Comparison of ENCODE assay signal across 8 mouse cellular contexts in the genomic region with DNA sequence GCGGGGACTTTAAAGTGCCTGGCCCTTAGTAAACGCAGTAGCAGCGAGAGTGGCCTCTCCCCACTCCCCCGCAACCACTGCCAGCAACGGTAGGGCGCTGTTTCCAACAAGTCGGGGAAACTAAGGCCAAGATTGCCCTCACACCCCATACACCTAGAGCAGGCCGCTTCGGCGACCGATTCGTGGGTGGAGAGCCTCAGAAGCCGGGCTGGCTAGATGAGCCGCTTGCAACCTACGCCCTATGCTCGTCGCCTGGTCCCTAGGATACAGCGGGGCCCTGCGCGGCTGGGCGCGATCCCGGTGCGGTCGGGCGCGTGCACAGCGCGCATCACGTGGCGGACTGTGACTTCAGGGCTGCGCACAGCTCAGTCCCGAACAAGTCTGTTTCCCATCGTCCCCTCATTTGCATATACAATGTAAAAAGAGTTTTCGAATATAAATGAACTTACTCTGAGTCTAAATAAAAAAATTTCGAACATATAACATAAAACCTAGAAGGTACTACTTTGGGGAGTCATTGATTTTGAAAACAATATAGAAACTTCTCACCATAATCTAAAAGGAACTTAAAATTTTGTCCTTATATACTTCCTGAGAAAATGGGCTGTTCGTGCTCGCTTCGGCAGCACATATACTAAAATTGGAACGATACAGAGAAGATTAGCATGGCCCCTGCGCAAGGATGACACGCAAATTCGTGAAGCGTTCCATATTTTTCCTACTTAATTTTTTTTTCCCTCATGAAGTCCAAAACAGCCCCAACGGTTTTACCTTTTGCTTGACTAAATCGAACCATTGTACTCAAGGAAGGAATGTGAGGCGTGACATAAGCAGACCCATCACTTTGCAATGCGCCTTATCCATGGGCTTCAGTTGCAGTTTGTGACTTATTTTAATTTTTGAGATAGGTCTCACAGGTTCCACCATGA. TPM values are rescaled to one million over a fixed set of nuclear protein-coding genes. Genes with fewer than 3 reads are reported as not detected.
DNase-seq lines count a peak whose midpoint lies in the region; ATAC-seq and TF ChIP-seq lines count a peak whose summit lies in the region.

No protein-coding gene starts in this region.

- no peaks in the 10 kb centered on the region for H3K9me3 ChIP-seq in forebrain, embryonic 12.5 days
- H3K9me3 ChIP-seq in heart, postnatal 0 days (replicated peaks; ENCODE audit: control insufficient read depth, low read length): no peaks in the 10 kb centered on the region
- H3K9me3 ChIP-seq in liver, embryonic 15.5 days (replicated peaks): no peaks in the 10 kb centered on the region
- H3K9me3 ChIP-seq in neural tube, embryonic 11.5 days (ENCODE audit: control insufficient read depth, low read length): no peaks in the 10 kb centered on the region
- H3K9me3 ChIP-seq in stomach, embryonic 16.5 days (replicated peaks; ENCODE audit: control insufficient read depth, low read length): no peaks in the 10 kb centered on the region

- peak overlapping the region; percentile 82 for H3K4me3 ChIP-seq in brown adipose tissue, adult 24 weeks (ENCODE audit: insufficient read depth, low read depth, low read length)
- peak overlapping the region; percentile 62 for H3K4me3 ChIP-seq in forebrain, embryonic 12.5 days (replicated peaks)
- H3K4me3 ChIP-seq in heart, postnatal 0 days (ENCODE audit: low read depth, low read length): peak overlapping the region; percentile 80
- H3K4me3 ChIP-seq in liver, embryonic 15.5 days (replicated peaks): peak overlapping the region; percentile 62
- H3K4me3 ChIP-seq in neural tube, embryonic 11.5 days (ENCODE audit: low read depth, low read length): peak overlapping the region; percentile 64
- H3K4me3 ChIP-seq in stomach, embryonic 16.5 days (replicated peaks; ENCODE audit: low read length): peak overlapping the region; percentile 69

- peaks cover 64% of the 10 kb centered on the region for H3K27me3 ChIP-seq in forebrain, embryonic 12.5 days
- peaks cover 45% of the 10 kb centered on the region for H3K27me3 ChIP-seq in heart, postnatal 0 days (ENCODE audit: control insufficient read depth, insufficient read depth, low read length)
- H3K27me3 ChIP-seq in liver, embryonic 15.5 days: peaks cover 76% of the 10 kb centered on the region
- H3K27me3 ChIP-seq in neural tube, embryonic 11.5 days (ENCODE audit: control insufficient read depth, insufficient read depth, low read length): peaks cover 48% of the 10 kb centered on the region
- peaks cover 37% of the 10 kb centered on the region for H3K27me3 ChIP-seq in stomach, embryonic 16.5 days (ENCODE audit: control insufficient read depth, insufficient read depth, low read length)

- TF ChIP-seq CTCF in heart, postnatal 0 days (IDR thresholded peaks at IDR 0.05; ENCODE audit: low read depth): no peak

- H3K36me3 ChIP-seq in forebrain, embryonic 12.5 days (replicated peaks): no peaks in the 10 kb centered on the region
- no peaks in the 10 kb centered on the region for H3K36me3 ChIP-seq in heart, postnatal 0 days (replicated peaks; ENCODE audit: control insufficient read depth, insufficient read depth, low read length)
- H3K36me3 ChIP-seq in liver, embryonic 15.5 days (replicated peaks): no peaks in the 10 kb centered on the region
- H3K36me3 ChIP-seq in neural tube, embryonic 11.5 days (ENCODE audit: control insufficient read depth, insufficient read depth, low read length): no peaks in the 10 kb centered on the region
- H3K36me3 ChIP-seq in stomach, embryonic 16.5 days (ENCODE audit: control insufficient read depth, insufficient read depth, low read length): no peaks in the 10 kb centered on the region

- peak overlapping the region; percentile 79 for H3K27ac ChIP-seq in brown adipose tissue, adult 24 weeks (replicated peaks; ENCODE audit: low read depth, low read length)
- H3K27ac ChIP-seq in forebrain, embryonic 12.5 days: peak overlapping the region; percentile 77
- H3K27ac ChIP-seq in heart, postnatal 0 days (ENCODE audit: low read depth): peak overlapping the region; percentile 88
- peak overlapping the region; percentile 77 for H3K27ac ChIP-seq in liver, embryonic 15.5 days (replicated peaks)
- H3K27ac ChIP-seq in neural tube, embryonic 11.5 days (ENCODE audit: low read depth, low read length): peak overlapping the region; percentile 67; the same call in 1 of the 2 replicates
- peak overlapping the region; percentile 86 for H3K27ac ChIP-seq in stomach, embryonic 16.5 days (ENCODE audit: low read length)

- H3K4me1 ChIP-seq in brown adipose tissue, adult 24 weeks (ENCODE audit: control insufficient read depth, insufficient read depth, insufficient read length, low read length): no peaks in the 10 kb centered on the region
- peaks cover 42% of the 10 kb centered on the region for H3K4me1 ChIP-seq in forebrain, embryonic 12.5 days
- peaks cover 6% of the 10 kb centered on the region; the same call in 1 of the 2 replicates for H3K4me1 ChIP-seq in heart, postnatal 0 days (ENCODE audit: control insufficient read depth, insufficient read depth)
- peaks cover 21% of the 10 kb centered on the region for H3K4me1 ChIP-seq in liver, embryonic 15.5 days (replicated peaks)
- H3K4me1 ChIP-seq in neural tube, embryonic 11.5 days (ENCODE audit: control insufficient read depth, insufficient read depth, low read length): peaks cover 9% of the 10 kb centered on the region; the same call in 1 of the 2 replicates
- 0 out of 2 replicates have a peak, but pooled peaks cover 4% of the 10 kb centered on the region for H3K4me1 ChIP-seq in stomach, embryonic 16.5 days (ENCODE audit: control insufficient read depth, insufficient read depth, low read length)

- DNase-seq in CD8-positive naive resting alpha-beta T cell, adult 2 months (ENCODE audit: low read depth in 2 of 2, low spot score in 2 of 2): peak; percentile 97
- DNase-seq in heart, postnatal 0 days (ENCODE audit: low spot score): peak; percentile 92
- DNase-seq in kidney, postnatal 4 days: peak; percentile 94 to 97
- peak; percentile 96 for DNase-seq in neural tube, embryonic 11.5 days (ENCODE audit: low spot score)

- ATAC-seq in forebrain, embryonic 12.5 days (ENCODE audit: low FRiP score): peak; percentile 98
- ATAC-seq in heart, postnatal 0 days (ENCODE audit: insufficient read depth, low read depth): peak; percentile 99
- ATAC-seq in liver, embryonic 15.5 days (ENCODE audit: insufficient read depth): peak; percentile 99
- peak; percentile 97 for ATAC-seq in neural tube, embryonic 11.5 days (ENCODE audit: insufficient read depth, low FRiP score, low TSS enrichment)
- ATAC-seq in stomach, embryonic 16.5 days (ENCODE audit: insufficient read depth, low FRiP score): peak; percentile 99

- 1% methylated on average over 48 of the region's 48 CpGs for WGBS in forebrain, embryonic 12.5 days
- 2% methylated on average over 48 of the region's 48 CpGs for WGBS in heart, postnatal 0 days
- WGBS in liver, embryonic 15.5 days (ENCODE audit: insufficient replicate concordance): 1% methylated on average over 48 of the region's 48 CpGs
- WGBS in neural tube, embryonic 11.5 days: under 1% methylated on average over 48 of the region's 48 CpGs
- WGBS in stomach, embryonic 16.5 days: under 1% methylated on average over 48 of the region's 48 CpGs

- H3K9ac ChIP-seq in forebrain, embryonic 12.5 days: peak overlapping the region; percentile 69
- H3K9ac ChIP-seq in heart, postnatal 0 days (replicated peaks; ENCODE audit: low read depth, low read length): peak overlapping the region; percentile 69
- H3K9ac ChIP-seq in liver, embryonic 15.5 days: 0 out of 2 replicates have a peak overlapping the region, but pooled peaks have one; percentile 35
- H3K9ac ChIP-seq in neural tube, embryonic 11.5 days (ENCODE audit: low read length): peak overlapping the region; percentile 68
- peak overlapping the region; percentile 89 for H3K9ac ChIP-seq in stomach, embryonic 16.5 days (ENCODE audit: low read length)

- H3K4me2 ChIP-seq in forebrain, embryonic 12.5 days: peak overlapping the region; percentile 81
- H3K4me2 ChIP-seq in heart, postnatal 0 days (ENCODE audit: low read depth, low read length): peak overlapping the region; percentile 73
- peak overlapping the region; percentile 69 for H3K4me2 ChIP-seq in liver, embryonic 15.5 days
- H3K4me2 ChIP-seq in neural tube, embryonic 11.5 days (ENCODE audit: low read depth): peak overlapping the region; percentile 86
- H3K4me2 ChIP-seq in stomach, embryonic 16.5 days (ENCODE audit: low read depth, low read length): peak overlapping the region; percentile 81

- TF ChIP-seq EP300 in heart, postnatal 0 days (IDR thresholded peaks at IDR 0.05; ENCODE audit: low read depth): no peak

RNA-seq across cellular contexts. Expression of a gene that starts 15.8 kb away (rescaled TPM):
- polyA plus RNA-seq in brown adipose tissue, adult 24 weeks (2012; ENCODE audit: insufficient read depth, insufficient read length, missing spikeins): not detected in 2 replicates
- 0.61 and 0.88 TPM in 2 replicates for polyA plus RNA-seq in forebrain, embryonic 12.5 days (2016; fragmentation: Nextera tagmentation; extraction: Ambion mirVana)
- not detected in 2 replicates for total RNA-seq in heart, postnatal 0 days (2014; rRNA removed; ENCODE audit: low replicate concordance)
- not detected in 2 replicates for polyA plus RNA-seq in heart, postnatal 0 days (2015; fragmentation: Nextera tagmentation; extraction: Ambion mirVana)
- not detected in 2 replicates for polyA plus RNA-seq in liver, embryonic 15.5 days (2015; fragmentation: Nextera tagmentation; extraction: Ambion mirVana)
- polyA plus RNA-seq in neural tube, embryonic 11.5 days (2014; fragmentation: Nextera tagmentation; extraction: Ambion mirVana): 7.6 and 7.7 TPM in 2 replicates
- polyA plus RNA-seq in stomach, embryonic 16.5 days (2015; fragmentation: Nextera tagmentation; extraction: Ambion mirVana): not detected in 2 replicates

Comparison
In these comparisons a context has a peak if more than half of its experiments do, and no peak if none do; other contexts are left out.
1. Peak in every context shown above with its lines: DNase-seq, ATAC-seq, H3K4me3 ChIP-seq and H3K27ac ChIP-seq.
2. H3K9ac ChIP-seq: peak in every context shown above with its lines; median percentile 89 in stomach, embryonic 16.5 days; 69 in forebrain, embryonic 12.5 days; 69 in heart, postnatal 0 days; 68 in neural tube, embryonic 11.5 days; 35 in liver, embryonic 15.5 days.